14 mouse cellular contexts compared by ENCODE assay signal in the genomic region with DNA sequence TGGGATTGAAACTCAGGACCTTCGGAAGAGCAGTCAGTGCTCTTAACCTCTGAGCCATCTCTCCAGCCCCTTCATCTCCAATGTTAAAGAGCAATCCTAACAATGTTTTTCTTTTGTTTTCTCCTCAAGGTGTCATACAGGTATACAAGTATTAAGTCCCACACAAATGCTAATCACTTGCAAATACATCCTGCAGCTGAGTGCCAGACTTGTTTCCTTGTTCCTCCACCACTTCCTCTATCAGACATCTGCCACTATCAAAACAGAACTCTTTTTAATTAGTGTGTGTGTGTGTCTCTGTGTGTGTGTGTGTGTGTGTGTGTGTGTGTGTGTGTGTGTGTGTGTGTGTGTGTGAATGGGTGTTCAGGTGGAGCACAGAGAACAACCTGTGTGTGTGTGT. TPM values are rescaled to one million over a fixed set of nuclear protein-coding genes. Genes with fewer than 3 reads are reported as not detected.
DNase-seq lines count a peak whose midpoint lies in the region; ATAC-seq and TF ChIP-seq lines count a peak whose summit lies in the region.
"Not testable (repeated sequence)": the region's sequence is repeated elsewhere in the genome, so short reads cannot be mapped to it uniquely, and the experiment has no call there.
"Had no signal": no experiment of that assay in that cellular context is flagged by ENCODE, and none has a peak within 500 bp of the region (broad histone marks: within the 10 kb centered on the region; RNA-seq: fewer than 3 reads in every experiment).

No protein-coding gene starts in this region.

- not testable (repeated sequence) for TF ChIP-seq POLR2A in bone marrow, adult 2 months (IDR thresholded peaks at IDR 0.05; ENCODE audit: borderline replicate concordance, control insufficient read depth, low read depth, low read length)

- WGBS in bone marrow, adult 2 months, result 85% methylated on average over 1 of the region's 1 CpGs
- WGBS in liver, embryonic 15.5 days (ENCODE audit: insufficient replicate concordance), result 83% methylated on average over 1 of the region's 1 CpGs

- DNase-seq in 416B (ENCODE audit: low read depth) (peak; percentile 57), ES-CJ7 (ENCODE audit: low read depth, low spot score) (peak; percentile 30), MEL-GATA-1-ER (ENCODE audit: extremely low read depth, low read depth) (peak; percentile 43)
- peak; percentile 14 for DNase-seq in CD4-positive, CD25-positive, alpha-beta regulatory T cell, adult 2 months (ENCODE audit: low read depth, low spot score)
- peak; percentile 36 for DNase-seq in splenic B cell, adult 2 months (ENCODE audit: low read depth, low spot score)

- not testable (repeated sequence) for H3K4me2 ChIP-seq in liver, embryonic 15.5 days

- not testable (repeated sequence) for H3K27me3 ChIP-seq in liver, embryonic 15.5 days; splenic B cell, adult 2 months (ENCODE audit: control insufficient read depth, insufficient read depth, low read length, poor library complexity, severe bottlenecking)

- H3K4me3 ChIP-seq in bone marrow, adult 2 months (replicated peaks; ENCODE audit: control insufficient read depth, low read depth, low read length); liver, embryonic 15.5 days (replicated peaks): not testable (repeated sequence)

- H3K9ac ChIP-seq in liver, embryonic 15.5 days, result not testable (repeated sequence)

- peak; percentile 59 for ATAC-seq in granulocyte monocyte progenitor cell, adult 5-6 weeks (replicated peaks; ENCODE audit: poor library complexity, severe bottlenecking)
- not testable (repeated sequence) for ATAC-seq in liver, embryonic 15.5 days (ENCODE audit: insufficient read depth)

- H3K27ac ChIP-seq in bone marrow, adult 2 months (ENCODE audit: control insufficient read depth, insufficient read depth, low read depth, low read length, poor library complexity), result peak overlapping the region; percentile 19; the same call in 1 of the 2 replicates
- 0 out of 2 replicates have a peak overlapping the region, but pooled peaks have one; percentile 6 for H3K27ac ChIP-seq in liver, embryonic 15.5 days (replicated peaks)

- TF ChIP-seq CTCF in bone marrow, adult 2 months (IDR thresholded peaks at IDR 0.05; ENCODE audit: control insufficient read depth, insufficient read depth, low read length), result not testable (repeated sequence)

- not testable (repeated sequence) for H3K9me3 ChIP-seq in liver, embryonic 15.5 days (replicated peaks)

- H3K36me3 ChIP-seq in liver, embryonic 15.5 days (replicated peaks), result peaks cover 79% of the 10 kb centered on the region
- peaks cover 15% of the 10 kb centered on the region; the same call in 1 of the 2 replicates for H3K36me3 ChIP-seq in splenic B cell, adult 2 months (ENCODE audit: control insufficient read depth, insufficient read depth, low read length, poor library complexity, severe bottlenecking)

- not testable (repeated sequence) for H3K4me1 ChIP-seq in bone marrow, adult 2 months (ENCODE audit: control insufficient read depth, insufficient read depth, low read length)
- H3K4me1 ChIP-seq in liver, embryonic 15.5 days (replicated peaks), result peaks cover 10% of the 10 kb centered on the region

RNA-seq across cellular contexts. Expression of a gene that starts 35.8 kb away (rescaled TPM):
- 31.8 and 42.8 TPM in 2 replicates for polyA plus RNA-seq in bone marrow, adult 2 months (2011; ENCODE audit: insufficient read depth, insufficient read length, low replicate concordance, missing spikeins)
- total RNA-seq in granulocyte monocyte progenitor cell, adult 5-6 weeks (2014; fragmentation: Nextera tagmentation), result 78.7 and 111 TPM in 2 replicates
- 128 and 130 TPM in 2 replicates for total RNA-seq in granulocyte monocyte progenitor cell, adult 5-6 weeks (2017)
- polyA plus RNA-seq in liver, embryonic 15.5 days (2015; fragmentation: Nextera tagmentation; extraction: Ambion mirVana), result 25.7 and 34.8 TPM in 2 replicates

RNA-seq across cellular contexts. Expression of a gene that starts 48.5 kb away (rescaled TPM):
- polyA plus RNA-seq in bone marrow, adult 2 months (2011; ENCODE audit: insufficient read depth, insufficient read length, low replicate concordance, missing spikeins), result not detected in 2 replicates
- total RNA-seq in granulocyte monocyte progenitor cell, adult 5-6 weeks (2014; fragmentation: Nextera tagmentation), result not detected in 2 replicates
- total RNA-seq in granulocyte monocyte progenitor cell, adult 5-6 weeks (2017), result not detected in 2 replicates
- polyA plus RNA-seq in liver, embryonic 15.5 days (2015; fragmentation: Nextera tagmentation; extraction: Ambion mirVana), result 12.1 and 13.5 TPM in 2 replicates
- total RNA-seq: hematopoietic stem cell, adult 5-6 weeks had no signal
- polyA plus RNA-seq: activated CD4-positive, CD25-positive, alpha-beta regulatory T cell, adult 4 months; embryonic facial prominence, embryonic 10.5 days; heart, embryonic 14.5 days; heart, postnatal 0 days; hindbrain, embryonic 12.5 days had no signal

Comparison
In these comparisons a context has a peak if more than half of its experiments do, and no peak if none do; other contexts are left out.
1. RNA of a gene that starts 48.5 kb away (polyA plus RNA-seq): 12.1 to 13.5 TPM in liver, embryonic 15.5 days; not detected in bone marrow, adult 2 months; every median in the first group is over 10 times any median in the second.
2. Peak in every context shown above with its lines, with median percentiles within 50 percentile points of each other: DNase-seq.